Mouse (Mus musculus) hindbrain, embryonic 15.5 days (tissue): ENCODE data around the gene Vsig10l. TPM values are rescaled to one million over a fixed set of nuclear protein-coding genes. Genes with fewer than 3 reads are reported as not detected.
A peak's percentile ranks its signal among the peaks of the same experiment; 100 is the strongest.

Experiments used
- ATAC-seq: fragments of 200-750 bp; cut with Nextera tagmentation; 2 replicates; pipeline ENCODE4 v1.8.0; 2017; ENCODE audit warnings: low read depth, moderate number of reproducible peaks, moderate TSS enrichment; ENCODE audit not compliant: low FRiP score
- H3K27ac ChIP-seq: fragments of 300-500 bp; sonication (generic); replicated peaks from 2 replicates; pipeline ENCODE4 v1.5.1; 2015; ENCODE audit warnings: mild to moderate bottlenecking, inconsistent platforms
- H3K27me3 ChIP-seq: fragments of 300-500 bp; sonication (generic); 2 replicates; pipeline ENCODE4 v1.6.1; 2015; ENCODE audit warnings: control low read depth, inconsistent platforms
- H3K36me3 ChIP-seq: fragments of 300-500 bp; sonication (generic); 2 replicates; pipeline ENCODE4 v1.6.1; 2015; ENCODE audit warnings: control low read depth, inconsistent platforms
- H3K4me1 ChIP-seq: fragments of 300-500 bp; sonication (generic); replicated peaks from 2 replicates; pipeline ENCODE4 v1.6.1; 2015; ENCODE audit warnings: control low read depth, inconsistent platforms
- H3K4me2 ChIP-seq: fragments of 300-500 bp; sonication (generic); 2 replicates; pipeline ENCODE4 v1.6.1; 2015; ENCODE audit warnings: moderate library complexity, mild to moderate bottlenecking, inconsistent platforms
- H3K4me3 ChIP-seq: fragments of 300-500 bp; sonication (generic); 2 replicates; pipeline ENCODE4 v1.5.1; 2015; ENCODE audit warnings: mild to moderate bottlenecking, inconsistent platforms
- H3K9ac ChIP-seq: fragments of 300-500 bp; sonication (generic); 2 replicates; pipeline ENCODE4 v1.6.1; 2015; ENCODE audit warnings: inconsistent platforms
- H3K9me3 ChIP-seq: fragments of 300-500 bp; sonication (generic); 2 replicates; pipeline ENCODE4 v1.6.1; 2016; ENCODE audit warnings: control low read depth, inconsistent platforms
- WGBS: fragments of 180-500 bp; shearing (Covaris S2); methylation state at CpG from one replicate; pipeline ENCODE4 v1.1.7; 2015; 5-methylcytosine and 5-hydroxymethylcytosine counted together
- polyA plus RNA-seq: library from polyadenylated mRNA; unstranded; fragments of >200 nt; fragmentation: Nextera tagmentation; extraction: Ambion mirVana; gene quantifications from 2 replicates; pipeline ENCODE4 v1.2.1, GENCODE M21; 2015

Gene Vsig10l
- polyA plus RNA-seq, 1 experiment from 2014 or later, result 21.0 TPM

DNA sequence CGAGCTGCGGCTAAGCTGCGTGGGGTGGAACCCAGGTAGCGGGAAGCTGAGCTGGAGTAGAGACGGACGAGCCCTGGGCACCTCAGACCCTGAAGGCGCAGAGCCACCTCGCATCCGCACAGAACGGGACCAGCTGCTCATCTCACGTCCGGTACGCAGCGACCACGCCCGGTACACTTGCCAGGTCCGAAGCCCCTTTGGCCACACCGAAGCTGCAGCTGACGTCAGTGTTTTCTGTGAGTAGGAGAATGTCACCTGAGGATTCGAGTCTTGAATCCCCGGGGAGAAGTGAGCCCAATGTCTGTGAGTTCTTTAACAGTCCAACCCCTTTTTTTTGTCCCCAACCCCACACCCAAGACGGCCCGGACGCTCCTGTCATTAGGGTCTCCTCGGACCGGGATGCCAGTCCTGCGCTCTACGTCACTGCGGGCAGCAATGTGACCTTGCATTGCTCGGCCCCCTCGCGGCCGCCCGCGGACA lies 2.0 kb downstream of the Vsig10l start:
- peaks cover 10% of the 10 kb centered on the region for H3K4me1 ChIP-seq
- peak; percentile 68 for ATAC-seq
- H3K9me3 ChIP-seq, result no peaks in the 10 kb centered on the region
- H3K9ac ChIP-seq, result peak overlapping the region; percentile 47
- H3K36me3 ChIP-seq, result no peaks in the 10 kb centered on the region
- 0 out of 2 replicates have a peak, but pooled peaks cover 7% of the 10 kb centered on the region for H3K27me3 ChIP-seq
- WGBS, result 5% methylated on average over 35 of the region's 35 CpGs
- peak overlapping the region; percentile 89 for H3K4me2 ChIP-seq
- H3K4me3 ChIP-seq, result peak overlapping the region; percentile 59
- peak overlapping the region; percentile 80 for H3K27ac ChIP-seq

GRCm38 (mm10) chr7:43465344-43466098 lies 2.6 kb downstream of the Vsig10l start:
- peak overlapping the region; percentile 59 for H3K4me3 ChIP-seq
- peak overlapping the region; percentile 80 for H3K27ac ChIP-seq
- ATAC-seq, result peak; percentile 91
- 0 out of 2 replicates have a peak, but pooled peaks cover 7% of the 10 kb centered on the region for H3K27me3 ChIP-seq
- no peaks in the 10 kb centered on the region for H3K36me3 ChIP-seq
- H3K4me2 ChIP-seq, result peak overlapping the region; percentile 89
- H3K4me1 ChIP-seq, result peaks cover 10% of the 10 kb centered on the region
- H3K9ac ChIP-seq, result peak overlapping the region; percentile 47
- no peaks in the 10 kb centered on the region for H3K9me3 ChIP-seq
- WGBS, result under 1% methylated on average over 32 of the region's 33 CpGs

- Histone ChIP-seq H3K27ac (peak overlapping the region; percentile 80), H3K4me2 (peak overlapping the region; percentile 89), H3K4me3 (peak overlapping the region; percentile 59), H3K9me3 (no peaks in the 10 kb centered on the region), H3K9ac (peak overlapping the region; percentile 47), H3K4me1 (peaks cover 10% of the 10 kb centered on the region), H3K36me3 (no peaks in the 10 kb centered on the region), H3K27me3 (0 out of 2 replicates have a peak, but pooled peaks cover 7% of the 10 kb centered on the region)
- peak; percentile 68 for ATAC-seq
- WGBS, result under 1% methylated on average over 30 of the region's 33 CpGs
Observed at GRCm38 (mm10) chr7:43466099-43466694, 3.2 kb downstream of the Vsig10l start.

GRCm38 (mm10) chr7:43470373-43470772 lies 7.4 kb downstream of the Vsig10l start:
- Histone ChIP-seq H3K4me3 (no peak overlapping the region), H3K4me2 (no peak overlapping the region), H3K27me3 (no peaks in the 10 kb centered on the region), H3K9ac (no peak overlapping the region), H3K4me1 (0 out of 2 replicates have a peak, but pooled peaks cover under 1% of the 10 kb centered on the region), H3K27ac (no peak overlapping the region), H3K9me3 (no peaks in the 10 kb centered on the region), H3K36me3 (0 out of 2 replicates have a peak, but pooled peaks cover 3% of the 10 kb centered on the region)
- ATAC-seq, result no peak
- 44% methylated on average over 8 of the region's 8 CpGs for WGBS

GRCm38 (mm10) chr7:43475706-43476105 lies 12.8 kb downstream of the Vsig10l start:
- no peaks in the 10 kb centered on the region for H3K4me1 ChIP-seq
- 19% methylated on average over 23 of the region's 23 CpGs for WGBS
- peaks cover 10% of the 10 kb centered on the region; the same call in 1 of the 2 replicates for H3K36me3 ChIP-seq
- H3K9ac ChIP-seq, result no peak overlapping the region
- no peak overlapping the region for H3K4me2 ChIP-seq
- H3K4me3 ChIP-seq, result no peak overlapping the region
- peaks cover 24% of the 10 kb centered on the region for H3K27me3 ChIP-seq
- ATAC-seq, result no peak
- H3K9me3 ChIP-seq, result no peaks in the 10 kb centered on the region
- H3K27ac ChIP-seq, result no peak overlapping the region

DNA sequence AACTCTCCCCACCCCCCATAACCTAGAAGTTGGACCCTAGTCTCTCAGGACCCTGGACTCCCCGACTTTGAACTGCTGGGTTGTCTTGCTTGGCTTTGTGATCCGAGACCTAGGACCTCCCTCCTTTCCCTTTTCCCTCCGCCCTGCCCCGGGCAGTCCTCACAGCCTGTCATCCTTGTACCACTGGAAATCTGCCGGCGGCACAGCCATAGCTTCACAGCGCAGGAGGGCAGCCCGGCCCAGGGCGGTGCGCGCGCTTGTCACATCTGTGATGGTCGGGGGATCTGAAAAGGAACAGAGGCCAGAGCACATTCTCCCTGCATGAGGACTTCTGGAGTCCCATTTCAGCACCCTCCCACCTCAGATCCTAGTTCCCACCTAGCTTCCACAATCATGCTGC lies 13.4 kb downstream of the Vsig10l start:
- no peaks in the 10 kb centered on the region for H3K9me3 ChIP-seq
- no peak overlapping the region for H3K27ac ChIP-seq
- ATAC-seq, result no peak
- no peak overlapping the region for H3K4me2 ChIP-seq
- no peak overlapping the region for H3K9ac ChIP-seq
- no peak overlapping the region for H3K4me3 ChIP-seq
- H3K36me3 ChIP-seq, result peaks cover 10% of the 10 kb centered on the region; the same call in 1 of the 2 replicates
- peaks cover 24% of the 10 kb centered on the region for H3K27me3 ChIP-seq
- H3K4me1 ChIP-seq, result no peaks in the 10 kb centered on the region
- WGBS, result 17% methylated on average over 13 of the region's 13 CpGs

DNA sequence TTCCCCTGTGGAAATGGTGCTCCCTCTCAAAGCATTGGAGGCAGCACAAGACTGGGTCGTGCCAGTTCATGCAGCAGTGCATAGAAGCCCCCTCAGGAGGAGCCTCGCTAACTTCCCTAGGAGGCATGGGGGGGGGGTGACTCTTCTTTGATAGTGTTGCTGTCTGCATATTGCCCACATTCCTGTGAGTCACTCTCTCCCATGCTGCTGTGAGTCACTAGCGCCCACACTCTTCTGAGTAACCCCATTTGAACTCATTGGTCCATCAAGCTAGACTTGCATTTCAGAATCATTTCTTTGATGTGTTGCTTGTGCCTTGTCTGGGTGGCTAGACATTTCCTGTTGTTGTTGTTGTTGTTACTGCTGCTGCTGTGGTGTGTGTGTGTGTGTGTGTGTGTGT lies 18.2 kb downstream of the Vsig10l start:
- no peak overlapping the region for H3K9ac ChIP-seq
- peaks cover 24% of the 10 kb centered on the region for H3K27me3 ChIP-seq
- H3K36me3 ChIP-seq, result peaks cover 7% of the 10 kb centered on the region; the same call in 1 of the 2 replicates
- 70% methylated on average over 3 of the region's 3 CpGs for WGBS
- ATAC-seq, result no peak
- no peak overlapping the region for H3K27ac ChIP-seq
- no peak overlapping the region for H3K4me2 ChIP-seq
- peaks cover 19% of the 10 kb centered on the region for H3K4me1 ChIP-seq
- no peaks in the 10 kb centered on the region for H3K9me3 ChIP-seq
- no peak overlapping the region for H3K4me3 ChIP-seq

GRCm38 (mm10) chr7:43482090-43482716 lies 19.3 kb downstream of the Vsig10l start:
- no peak overlapping the region for H3K4me2 ChIP-seq
- WGBS, result 30% methylated on average over 8 of the region's 8 CpGs
- no peak overlapping the region for H3K9ac ChIP-seq
- H3K9me3 ChIP-seq, result no peaks in the 10 kb centered on the region
- 0 out of 2 replicates have a peak, but pooled peaks cover 3% of the 10 kb centered on the region for H3K36me3 ChIP-seq
- no peak overlapping the region; the same call in 1 of the 2 replicates for H3K27ac ChIP-seq
- peaks cover 19% of the 10 kb centered on the region for H3K27me3 ChIP-seq
- H3K4me1 ChIP-seq, result peaks cover 19% of the 10 kb centered on the region
- H3K4me3 ChIP-seq, result no peak overlapping the region
- peak; percentile 65 for ATAC-seq

DNA sequence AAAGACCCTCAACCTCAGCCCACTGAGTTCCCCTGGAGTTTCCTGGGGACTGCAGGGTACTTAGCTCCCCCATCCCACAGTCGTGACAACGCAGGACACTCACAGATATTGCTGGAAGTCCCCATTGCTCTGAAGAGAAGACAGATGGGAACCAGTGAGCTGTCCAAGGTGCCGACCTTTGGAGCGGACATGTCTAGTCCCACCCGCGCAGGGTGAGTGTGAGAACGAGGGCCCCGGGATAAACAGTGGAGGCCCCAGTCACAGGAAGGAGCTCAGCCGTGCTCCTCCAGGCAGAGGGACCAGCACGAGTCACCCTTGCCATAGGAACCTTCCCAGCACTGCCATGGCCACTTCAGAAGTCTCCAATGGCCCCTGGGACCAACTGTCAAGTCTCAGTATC lies 20.3 kb downstream of the Vsig10l start:
- peaks cover 23% of the 10 kb centered on the region for H3K4me1 ChIP-seq
- H3K4me3 ChIP-seq, result no peak overlapping the region
- H3K27me3 ChIP-seq, result peaks cover 9% of the 10 kb centered on the region
- 23% methylated on average over 10 of the region's 10 CpGs for WGBS
- no peaks in the 10 kb centered on the region for H3K9me3 ChIP-seq
- no peak overlapping the region for H3K4me2 ChIP-seq
- no peak for ATAC-seq
- H3K9ac ChIP-seq, result no peak overlapping the region
- 0 out of 2 replicates have a peak, but pooled peaks cover 3% of the 10 kb centered on the region for H3K36me3 ChIP-seq
- no peak overlapping the region for H3K27ac ChIP-seq

- H3K27me3 ChIP-seq, result no peaks in the 10 kb centered on the region
- peak overlapping the region; percentile 86 for H3K9ac ChIP-seq
- ATAC-seq, result peak; percentile 10; the same call in 1 of the 2 replicates
- no peaks in the 10 kb centered on the region for H3K36me3 ChIP-seq
- peak overlapping the region; percentile 78 for H3K4me3 ChIP-seq
- peak overlapping the region; percentile 89 for H3K27ac ChIP-seq
- H3K9me3 ChIP-seq, result no peaks in the 10 kb centered on the region
- H3K4me1 ChIP-seq, result peaks cover 23% of the 10 kb centered on the region
- WGBS, result 37% methylated on average over 5 of the region's 5 CpGs
- peak overlapping the region; percentile 73 for H3K4me2 ChIP-seq
Observed at GRCm38 (mm10) chr7:43488646-43489045, 25.7 kb downstream of the Vsig10l start.

DNA sequence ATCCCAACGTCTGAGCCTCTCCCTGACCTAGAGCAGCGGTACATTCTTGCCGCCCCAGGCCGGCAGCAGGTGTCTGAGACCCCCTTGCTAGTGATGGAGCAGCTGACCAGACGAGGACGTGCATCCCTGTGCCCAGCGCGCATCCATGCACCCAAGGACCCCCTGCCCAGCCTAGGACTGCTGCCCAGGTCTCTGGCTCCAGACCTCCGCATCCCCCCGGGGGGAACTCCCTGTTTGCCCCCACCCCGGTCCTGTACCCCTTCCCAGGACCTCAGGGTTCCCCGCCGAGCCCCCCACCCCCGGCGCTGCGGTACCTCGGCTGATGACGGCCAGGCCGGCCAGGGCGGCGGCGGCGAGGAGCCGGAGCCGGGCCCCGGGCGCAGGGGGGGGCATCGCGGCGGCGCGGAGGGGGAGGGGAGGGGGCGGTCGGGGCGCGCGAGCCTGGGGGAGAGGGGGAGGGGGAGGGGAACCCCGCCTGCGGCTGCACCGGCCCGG lies 26.7 kb downstream of the Vsig10l start, which contains the start of gene Iglon5:
Gene Iglon5, minus strand, starts transcription at position 445 of the 495 bp plus-strand sequence.
- WGBS, result under 1% methylated on average over 12 of the region's 41 CpGs
- Histone ChIP-seq H3K27me3 (no peaks in the 10 kb centered on the region), H3K36me3 (no peaks in the 10 kb centered on the region), H3K4me1 (peaks cover 23% of the 10 kb centered on the region), H3K27ac (peak within 1 kb of the TSS; percentile 89), H3K9me3 (no peaks in the 10 kb centered on the region), H3K4me2 (peak within 1 kb of the TSS; percentile 73), H3K9ac (peak within 1 kb of the TSS; percentile 86), H3K4me3 (peak within 1 kb of the TSS; percentile 78)
- peak; percentile 50 for ATAC-seq
